Mouse (Mus musculus) liver, adult 2 months (tissue): Measurements from ENCODE around the gene Rcc1l.

Source experiments
- CTCF ChIP-seq: fragments of 200-500 bp; IDR thresholded peaks from 2 replicates; pipeline ENCODE4 v1.5.1; 2011; ENCODE audit warnings: low read depth, low read length, control low read depth
- POLR2A ChIP-seq: fragments of 200-500 bp; IDR thresholded peaks from 2 replicates; pipeline ENCODE4 v1.6.1; 2011; ENCODE audit warnings: low read length, control low read depth; ENCODE audit not compliant: insufficient read depth; ENCODE audit errors: extremely low read depth

GRCm38 (mm10) chr5:134155916-134156466 lies 20.6 kb downstream of the Rcc1l start:
- TF ChIP-seq CTCF (no peak), POLR2A (no peak)
